Mouse (Mus musculus) lung, adult 2 months (tissue): Measurements from ENCODE around the gene Nr4a1.

Source experiments
- CTCF ChIP-seq: fragments of 200-500 bp; IDR thresholded peaks from 2 replicates; pipeline ENCODE4 v1.5.1; 2011; ENCODE audit warnings: mild to moderate bottlenecking, low read length, control low read depth; ENCODE audit not compliant: insufficient read depth
- POLR2A ChIP-seq: fragments of 200-500 bp; IDR thresholded peaks from 2 replicates; pipeline ENCODE4 v1.6.1; 2011; ENCODE audit warnings: low read depth, mild to moderate bottlenecking, control low read depth, low read length, borderline replicate concordance; ENCODE audit errors: extremely low read depth

GRCm38 (mm10) chr15:101308440-101309348 is 54.6 kb downstream of the Nr4a1 start:
- TF ChIP-seq CTCF (no peak), POLR2A (no peak)
